Mouse (Mus musculus): ENCODE measurements around the gene Zfand2a. TPM values are rescaled to one million over a fixed set of nuclear protein-coding genes. Genes with fewer than 3 reads are reported as not detected.

Zfand2a gene
- total RNA-seq, 2 experiments from 2014 or later: 10.9 to 13.6 TPM

DNA sequence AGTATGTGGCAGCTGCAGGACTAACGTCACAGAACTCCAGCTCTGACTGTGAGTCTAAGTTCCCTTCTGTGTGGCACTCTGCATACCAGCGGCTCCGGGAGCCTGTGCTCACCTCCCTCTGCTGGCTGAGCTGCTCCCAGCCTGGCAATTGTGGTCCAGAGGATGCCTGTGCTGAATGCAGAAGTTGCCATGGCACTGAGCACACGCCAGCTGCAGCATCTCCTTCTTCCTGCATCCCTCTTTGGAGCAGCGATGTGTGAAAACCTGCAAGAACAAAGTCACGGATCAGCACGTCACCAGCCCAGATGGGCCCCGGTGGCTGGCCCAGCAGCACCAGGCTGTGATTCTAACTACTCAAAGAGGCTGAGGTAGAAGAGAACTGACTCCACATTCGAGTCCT lies 9.6 kb downstream of the Zfand2a start:
- ATAC-seq (replicated peaks; ENCODE audit: low FRiP score, low TSS enrichment, poor library complexity, severe bottlenecking): no peak

DNA sequence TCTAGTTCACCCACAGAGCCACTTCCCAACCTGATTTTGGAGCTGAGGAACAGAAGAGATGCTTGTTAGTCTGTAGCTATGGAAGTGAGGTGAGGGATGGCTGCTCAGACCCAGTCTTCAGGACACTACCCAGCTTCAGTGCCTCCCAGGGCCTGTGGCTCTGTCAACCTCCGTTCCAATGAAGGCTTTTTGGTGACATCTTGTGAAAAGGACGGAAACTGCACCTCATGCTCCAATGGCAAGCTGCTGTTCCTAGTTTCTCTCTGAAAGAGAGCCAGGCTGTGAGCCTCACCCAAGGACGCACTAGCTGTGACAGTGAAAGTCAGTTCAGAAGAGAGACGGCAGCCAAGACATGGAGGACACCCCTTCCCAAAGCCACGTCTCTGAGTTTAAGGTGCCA lies 16.4 kb downstream of the Zfand2a start:
- ATAC-seq (replicated peaks; ENCODE audit: low FRiP score, low TSS enrichment, poor library complexity, severe bottlenecking): no peak

DNA sequence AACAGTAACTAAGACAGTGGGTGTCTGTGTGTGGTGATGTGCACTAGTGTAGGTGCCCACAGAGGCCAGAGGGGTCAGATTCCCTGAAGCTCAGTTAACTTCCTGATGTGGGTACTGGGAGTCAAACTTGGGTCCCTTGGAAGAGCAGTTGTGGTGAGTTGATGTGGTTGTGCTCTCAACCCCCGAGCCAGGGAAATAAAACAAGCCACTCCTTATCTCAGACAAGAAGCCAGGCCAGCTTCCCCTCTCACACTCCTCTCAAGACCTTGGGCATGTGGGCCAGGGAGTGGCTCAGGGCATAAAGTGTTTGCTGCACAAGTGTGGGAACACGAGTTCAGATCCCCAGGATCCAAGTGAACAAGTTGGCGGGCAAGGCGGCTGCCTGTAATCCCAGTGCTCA lies 17.5 kb downstream of the Zfand2a start:
- ATAC-seq (replicated peaks; ENCODE audit: low FRiP score, low TSS enrichment, poor library complexity, severe bottlenecking): no peak

DNA sequence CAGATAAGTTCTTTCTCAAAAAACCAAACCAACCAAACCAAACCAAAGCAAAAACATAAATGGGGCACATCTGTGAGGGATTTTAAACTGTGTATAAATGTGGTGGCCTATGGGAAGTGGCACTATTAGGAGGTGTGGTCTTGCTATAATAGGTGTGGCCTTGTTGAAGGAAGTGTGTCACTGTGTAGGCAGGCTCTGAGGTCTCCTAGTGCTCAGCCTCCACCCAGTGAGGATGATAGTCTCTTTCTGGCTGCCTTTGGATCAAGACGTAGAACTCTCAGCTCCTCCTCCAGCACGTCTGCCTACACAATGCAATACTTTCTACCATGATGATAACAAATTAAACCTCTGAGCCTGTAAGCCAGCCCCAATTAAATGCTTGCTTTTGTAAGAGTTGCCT lies 18.0 kb downstream of the Zfand2a start:
- 0 out of 2 replicates have a peak, but pooled peaks have one; percentile 54 for ATAC-seq (replicated peaks; ENCODE audit: low FRiP score, low TSS enrichment, poor library complexity, severe bottlenecking)

DNA sequence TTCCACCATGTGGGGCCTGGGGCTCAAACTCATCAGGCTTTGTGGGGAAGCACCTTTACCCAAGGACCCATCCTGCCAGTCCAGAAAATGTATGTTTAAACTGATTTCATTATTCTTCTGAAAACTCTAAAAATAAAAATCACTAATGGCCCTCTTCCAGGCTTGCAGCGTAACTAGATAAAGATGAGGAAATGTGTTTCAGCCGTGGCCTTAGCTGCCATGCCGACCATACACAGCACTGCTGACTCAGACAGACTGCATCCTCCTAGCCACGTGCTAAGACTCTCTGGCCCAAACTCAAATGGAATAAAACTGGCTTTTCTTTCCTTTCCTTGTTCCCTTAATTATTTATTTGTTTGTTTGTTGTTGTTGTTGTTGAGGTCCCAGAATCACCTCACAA lies 19.5 kb downstream of the Zfand2a start:
- ATAC-seq (replicated peaks; ENCODE audit: low FRiP score, low TSS enrichment, poor library complexity, severe bottlenecking): no peak

DNA sequence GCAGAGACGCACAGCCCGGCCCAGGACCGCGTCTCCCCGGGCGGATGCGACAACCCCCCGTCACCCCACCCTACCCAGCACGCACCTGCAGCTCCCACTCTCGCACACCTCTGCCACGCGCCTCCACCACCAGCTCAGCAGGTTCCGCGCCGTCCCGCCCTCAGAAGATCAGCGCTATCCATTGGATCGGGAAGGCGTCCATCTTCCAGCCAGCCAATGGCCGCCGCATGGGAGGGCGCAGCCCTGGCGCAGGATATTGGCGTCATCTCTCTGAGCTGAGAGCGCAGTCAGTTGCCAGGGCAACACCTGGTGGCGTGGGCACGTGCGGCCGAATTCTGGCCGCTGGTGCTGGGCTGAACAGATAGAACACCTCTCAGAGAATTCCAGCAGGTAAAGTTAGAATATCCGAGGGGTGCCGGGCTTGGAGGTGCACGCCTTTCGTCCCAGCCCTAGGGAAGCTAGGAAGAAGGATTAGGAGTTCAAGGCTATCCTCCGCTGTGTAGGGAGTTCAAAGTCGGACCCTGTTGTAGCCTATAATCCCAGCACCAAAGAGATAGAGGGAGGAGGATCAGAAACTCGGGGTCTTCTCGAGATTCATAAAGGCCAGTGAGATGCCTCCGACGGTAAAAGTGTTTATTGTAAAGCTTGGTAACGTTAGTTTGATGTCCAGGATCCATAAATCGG lies 23.8 kb downstream of the Zfand2a start, which contains the start of gene 3110082I17Rik:
3110082I17Rik (minus strand) TSS at position 144 of the 684 bp plus-strand sequence.
- peak; percentile 99 for ATAC-seq (replicated peaks; ENCODE audit: low FRiP score, low TSS enrichment, poor library complexity, severe bottlenecking)

DNA sequence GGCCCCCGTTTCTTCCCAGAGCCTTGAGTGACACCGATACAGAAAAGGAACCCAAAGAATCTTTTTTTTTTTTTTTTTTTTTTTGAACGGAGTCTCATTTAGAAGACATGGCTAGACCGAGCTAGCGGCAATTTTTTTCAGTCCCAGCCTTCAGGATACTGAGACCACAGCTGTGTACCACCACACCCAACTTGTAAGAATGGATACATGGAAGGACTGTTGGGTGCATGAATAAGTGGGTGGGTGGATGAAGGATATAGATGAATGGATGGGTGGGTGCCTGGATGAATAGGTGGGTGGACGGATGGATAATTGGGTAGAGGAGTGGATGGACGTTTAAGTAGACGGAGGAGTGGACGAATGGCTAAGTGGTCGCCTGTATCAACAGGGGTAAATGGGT lies 24.4 kb downstream of the Zfand2a start:
- ATAC-seq (replicated peaks; ENCODE audit: low FRiP score, low TSS enrichment, poor library complexity, severe bottlenecking): no peak

DNA sequence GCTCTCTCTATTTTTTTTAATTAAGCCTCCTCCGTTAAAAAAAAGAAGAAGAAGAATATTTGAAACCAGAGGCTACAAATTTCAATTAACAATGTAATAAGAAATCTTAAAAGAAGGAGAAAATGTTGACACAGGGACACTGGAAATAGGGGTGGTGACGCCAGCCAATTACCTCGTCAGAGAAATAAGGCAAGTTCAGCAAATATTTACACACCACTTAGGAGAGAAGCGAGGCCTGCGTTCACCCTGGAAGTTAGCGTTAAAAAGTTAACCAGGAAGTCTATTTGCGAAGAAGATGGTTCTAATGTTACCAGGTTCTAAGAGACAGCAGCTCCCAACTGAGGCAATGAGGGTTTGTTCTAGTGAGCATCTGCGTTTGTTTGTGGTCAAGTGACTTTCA lies 27.1 kb downstream of the Zfand2a start:
- ATAC-seq (replicated peaks; ENCODE audit: low FRiP score, low TSS enrichment, poor library complexity, severe bottlenecking): no peak

DNA sequence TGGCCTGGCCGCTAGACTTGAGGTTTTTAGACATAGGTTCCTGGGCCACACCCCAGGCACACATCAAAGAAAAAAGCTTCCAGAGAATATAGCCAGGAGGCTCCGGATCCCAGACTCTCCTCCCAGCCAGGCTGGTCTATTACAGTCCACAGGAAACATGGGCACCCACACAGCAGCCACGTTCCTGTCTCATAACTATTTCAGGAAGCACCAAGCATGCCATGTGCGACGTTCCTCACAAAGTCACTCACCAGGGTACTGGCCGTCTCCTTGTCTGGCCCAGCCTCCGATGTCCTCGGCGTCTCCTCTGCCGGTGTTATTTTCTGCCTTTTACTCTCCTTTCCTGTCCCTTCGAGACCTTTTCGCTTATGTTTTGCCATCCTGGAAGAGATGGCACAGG lies 29.2 kb downstream of the Zfand2a start:
- ATAC-seq (replicated peaks; ENCODE audit: low FRiP score, low TSS enrichment, poor library complexity, severe bottlenecking): no peak

DNA sequence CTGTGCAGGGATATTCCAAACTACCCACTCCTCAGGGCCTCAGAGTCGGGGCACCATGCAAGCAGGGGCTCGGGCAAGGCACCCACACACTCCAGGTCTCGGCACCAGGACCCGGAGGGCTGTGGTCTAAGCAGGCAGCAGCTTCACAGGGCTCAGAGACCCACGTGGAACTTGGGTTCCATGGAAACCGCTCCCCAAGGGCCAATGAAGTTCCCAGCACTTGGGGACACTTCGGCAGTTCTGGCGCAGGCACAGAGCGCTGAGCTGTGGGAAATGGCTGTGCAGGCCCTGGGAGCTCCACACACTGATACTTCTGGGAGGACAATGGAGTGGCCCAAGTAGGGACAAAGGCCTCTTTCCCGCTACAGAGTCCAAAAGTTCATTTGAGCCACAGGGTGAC lies 31.3 kb downstream of the Zfand2a start:
- no peak for ATAC-seq (replicated peaks; ENCODE audit: low FRiP score, low TSS enrichment, poor library complexity, severe bottlenecking)

DNA sequence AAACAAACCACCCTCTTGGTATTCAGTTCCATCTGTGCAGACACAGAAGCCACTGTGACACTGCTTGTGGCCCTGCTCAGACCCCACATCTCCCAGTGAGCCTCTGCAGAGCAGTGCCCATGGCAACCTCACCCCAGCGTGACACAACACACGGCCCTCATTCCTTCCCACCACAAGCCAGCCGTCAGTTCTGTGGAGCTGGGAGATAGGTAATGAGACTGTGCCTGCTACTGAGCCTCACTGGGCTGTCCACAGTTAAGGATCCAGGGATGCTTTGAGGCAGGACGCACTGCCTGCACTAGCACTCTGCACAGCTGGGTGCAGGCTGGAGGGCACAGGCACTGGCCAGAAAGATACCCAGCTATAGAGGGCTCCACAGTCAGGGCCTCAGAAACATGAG lies 34.4 kb downstream of the Zfand2a start:
- ATAC-seq (replicated peaks; ENCODE audit: low FRiP score, low TSS enrichment, poor library complexity, severe bottlenecking): 0 out of 2 replicates have a peak, but pooled peaks have one; percentile 20

DNA sequence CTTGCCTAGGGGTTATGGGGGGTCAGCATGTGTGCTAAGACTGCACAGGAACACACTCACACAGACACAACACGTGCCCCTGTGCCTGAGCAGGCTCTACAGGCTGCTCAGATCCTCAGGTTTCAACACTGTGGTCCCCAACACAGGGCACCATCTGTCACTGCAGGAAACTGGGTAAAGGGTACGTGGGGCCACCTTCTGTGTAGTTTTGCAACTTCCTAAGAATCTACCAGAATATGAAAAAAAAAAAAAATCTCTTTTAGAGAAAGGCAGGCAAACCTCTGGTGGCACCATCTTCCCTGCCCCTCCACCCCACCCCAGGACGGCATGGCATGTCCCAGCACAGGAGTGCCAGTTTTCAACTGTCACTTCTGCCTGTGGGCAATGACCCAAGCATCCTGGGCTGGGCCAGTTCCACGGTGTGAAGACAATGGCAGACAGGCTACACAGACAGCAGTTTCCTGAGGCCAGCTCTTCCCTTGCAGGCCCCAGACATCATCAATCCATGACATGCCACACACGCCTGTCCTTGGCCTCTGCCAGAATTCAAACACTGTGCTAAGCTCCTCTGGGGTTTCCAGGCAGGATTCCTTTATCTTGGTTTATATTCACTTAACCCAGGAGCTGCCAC lies 35.1 kb downstream of the Zfand2a start:
- ATAC-seq (replicated peaks; ENCODE audit: low FRiP score, low TSS enrichment, poor library complexity, severe bottlenecking): no peak

DNA sequence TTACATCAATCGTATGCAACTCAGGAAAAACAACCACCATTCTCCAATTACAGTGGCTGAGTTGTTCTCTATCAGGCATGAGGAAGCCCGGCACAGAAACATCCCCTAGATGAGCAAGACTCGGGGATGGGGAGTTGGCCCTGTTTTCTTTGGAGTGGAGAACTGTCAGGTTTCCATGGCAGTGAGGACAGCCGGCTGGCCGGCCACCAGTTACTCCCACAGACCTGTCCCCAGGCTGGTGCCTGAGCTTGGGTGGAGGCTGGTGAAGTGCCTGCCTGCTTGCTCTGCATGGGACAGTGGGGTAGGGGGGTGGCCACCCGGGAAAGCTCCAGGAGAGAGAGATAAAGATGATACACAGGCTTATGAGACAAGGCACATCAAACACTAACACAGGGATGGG lies 36.3 kb downstream of the Zfand2a start:
- ATAC-seq (replicated peaks; ENCODE audit: low FRiP score, low TSS enrichment, poor library complexity, severe bottlenecking): no peak

DNA sequence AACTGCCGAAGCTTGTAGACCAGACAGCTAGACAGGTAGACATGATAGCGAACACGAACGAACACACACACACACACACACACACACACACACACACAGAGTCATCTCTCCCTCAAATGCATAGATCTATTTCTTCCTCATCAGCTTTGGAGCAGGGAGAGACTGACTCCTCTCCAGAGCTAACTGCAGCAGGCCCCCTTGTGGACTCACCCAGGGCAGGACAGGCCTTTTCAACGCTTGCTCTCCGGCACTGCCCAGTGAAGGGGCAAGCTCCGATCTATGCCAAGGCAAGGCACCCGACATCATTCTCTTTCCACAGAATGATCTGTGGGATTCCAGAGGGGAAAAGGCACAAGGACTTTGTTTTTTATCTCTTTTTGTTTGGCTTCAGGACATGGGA lies 39.1 kb downstream of the Zfand2a start:
- no peak for ATAC-seq (replicated peaks; ENCODE audit: low FRiP score, low TSS enrichment, poor library complexity, severe bottlenecking)

DNA sequence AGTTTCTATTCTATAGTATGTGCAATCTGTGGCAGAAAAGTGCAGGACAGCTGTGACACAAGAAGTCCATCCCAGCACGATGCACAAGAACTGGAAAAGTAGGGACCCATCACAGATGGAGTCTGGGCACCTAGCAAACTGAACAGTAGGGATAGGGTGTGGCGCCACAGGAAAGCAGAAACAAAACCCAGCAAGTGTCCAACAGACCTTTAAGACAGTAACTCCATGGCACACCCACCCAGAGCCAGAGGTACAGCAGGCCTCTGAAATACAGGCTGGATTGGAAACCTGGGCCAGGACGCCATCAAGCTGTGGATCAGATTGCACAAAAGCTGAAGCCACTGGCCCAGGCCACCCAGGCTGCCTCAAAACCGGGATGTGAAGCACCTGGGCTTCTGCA lies 41.4 kb downstream of the Zfand2a start:
- ATAC-seq (replicated peaks; ENCODE audit: low FRiP score, low TSS enrichment, poor library complexity, severe bottlenecking): no peak

DNA sequence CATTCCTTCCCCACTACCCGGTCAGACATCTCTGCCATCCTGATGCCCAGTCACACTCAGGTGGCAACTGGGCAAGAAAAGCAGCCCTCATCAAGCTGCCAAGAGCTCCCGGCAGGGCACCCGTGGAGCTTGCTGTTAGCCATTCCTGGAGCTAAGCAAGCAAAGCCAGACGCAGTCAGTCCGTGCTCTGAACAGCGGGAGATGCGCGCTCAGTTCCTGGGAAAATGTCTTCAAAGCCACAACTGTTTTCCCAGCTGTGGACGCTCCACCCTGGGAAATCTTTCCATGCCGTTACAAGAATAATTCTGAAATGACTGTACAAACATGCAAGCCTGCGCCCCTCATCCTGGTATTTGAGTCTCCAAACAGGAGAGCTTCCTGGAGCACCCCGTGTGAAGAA lies 41.9 kb downstream of the Zfand2a start:
- no peak for ATAC-seq (replicated peaks; ENCODE audit: low FRiP score, low TSS enrichment, poor library complexity, severe bottlenecking)

DNA sequence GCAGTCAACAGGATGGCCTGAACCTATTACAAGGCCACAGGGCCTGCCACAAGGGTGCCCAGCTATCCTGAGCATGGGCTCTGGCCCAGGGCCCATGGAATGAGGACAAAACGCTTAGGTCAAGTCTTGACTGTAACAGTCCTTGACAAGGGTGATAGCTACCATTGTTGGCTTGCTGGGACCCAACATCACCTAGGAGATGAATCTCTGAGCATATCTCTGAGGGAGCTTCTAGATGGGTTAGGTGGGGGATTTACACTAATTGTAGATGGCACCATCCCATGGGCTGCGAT lies 42.7 kb downstream of the Zfand2a start:
- ATAC-seq (replicated peaks; ENCODE audit: low FRiP score, low TSS enrichment, poor library complexity, severe bottlenecking): no peak

DNA sequence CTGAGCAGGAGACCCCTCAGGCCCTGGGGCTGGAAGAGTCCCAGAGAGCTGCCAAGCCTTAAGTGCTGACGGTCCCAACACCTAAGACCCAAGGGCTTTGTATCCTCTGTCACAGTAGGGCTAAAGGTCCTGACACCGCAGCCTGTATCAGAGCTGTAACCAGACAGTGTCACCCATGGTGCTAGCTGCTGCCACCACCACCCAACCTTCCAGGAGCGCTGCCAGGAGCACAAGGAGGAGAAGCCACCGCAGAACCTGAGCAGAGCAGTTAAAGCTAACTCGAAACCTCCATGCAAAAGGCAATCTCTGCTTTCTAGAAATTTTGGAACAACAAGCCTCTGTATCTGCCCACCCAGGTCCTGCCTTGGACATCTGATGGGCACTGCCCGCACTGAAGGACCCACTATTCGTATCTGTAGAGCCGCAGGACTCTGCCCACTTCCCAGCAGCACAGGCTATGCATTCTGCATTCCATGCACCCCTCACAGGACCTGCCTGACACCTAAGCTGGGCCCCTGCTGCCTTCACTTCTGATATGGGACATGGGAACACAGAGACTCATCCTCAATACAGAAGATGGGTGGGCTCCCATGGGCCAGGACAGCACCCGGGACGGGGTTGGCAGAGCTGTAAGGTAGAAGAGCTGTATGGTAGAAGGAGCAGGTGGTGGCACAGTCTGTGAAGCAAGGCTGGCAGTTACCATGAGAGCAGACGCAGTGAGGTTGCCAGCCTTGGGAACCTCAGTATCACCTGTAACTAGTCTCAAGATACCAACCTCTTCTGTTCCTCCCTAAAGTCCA lies 43.2 kb downstream of the Zfand2a start:
- ATAC-seq (replicated peaks; ENCODE audit: low FRiP score, low TSS enrichment, poor library complexity, severe bottlenecking): no peak

DNA sequence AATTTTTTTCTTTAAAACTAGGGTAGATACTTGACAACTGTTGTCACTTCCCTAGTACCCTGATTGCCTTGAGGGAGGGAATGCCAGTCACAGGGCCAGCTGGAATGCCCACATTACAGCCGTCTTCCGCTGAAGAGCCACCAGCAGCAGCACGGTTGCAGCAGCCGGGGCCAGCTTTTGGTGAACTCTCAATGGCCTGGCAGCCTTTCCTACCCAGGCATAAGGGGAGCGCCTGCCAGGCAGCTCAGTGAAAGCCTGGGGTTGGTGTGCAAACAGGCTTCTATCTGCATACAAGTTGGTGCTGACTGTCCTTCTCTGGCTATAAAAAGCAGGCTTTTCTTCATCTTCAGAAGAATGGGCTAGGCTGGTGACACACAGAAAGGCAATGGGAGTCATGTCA lies 43.9 kb downstream of the Zfand2a start:
- no peak for ATAC-seq (replicated peaks; ENCODE audit: low FRiP score, low TSS enrichment, poor library complexity, severe bottlenecking)

DNA sequence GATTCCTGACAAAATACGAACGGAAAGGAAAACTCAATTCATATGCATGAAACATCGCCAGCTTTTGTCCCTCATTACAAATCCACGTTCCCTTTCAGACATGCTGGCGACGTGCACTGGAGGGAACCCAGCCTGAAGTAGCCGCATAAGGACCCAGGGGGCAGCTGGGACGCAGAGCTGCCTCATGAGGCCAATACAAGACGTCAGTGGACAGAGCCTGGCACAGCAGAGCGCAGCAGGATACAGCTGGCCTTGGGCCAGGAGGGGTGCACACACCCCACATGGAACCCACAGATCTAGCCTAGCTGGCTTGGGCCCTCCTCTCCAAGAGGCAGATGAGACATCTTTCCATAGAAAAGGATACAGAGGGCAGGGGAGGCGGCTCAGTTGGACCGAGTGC lies 45.9 kb downstream of the Zfand2a start:
- no peak for ATAC-seq (replicated peaks; ENCODE audit: low FRiP score, low TSS enrichment, poor library complexity, severe bottlenecking)

DNA sequence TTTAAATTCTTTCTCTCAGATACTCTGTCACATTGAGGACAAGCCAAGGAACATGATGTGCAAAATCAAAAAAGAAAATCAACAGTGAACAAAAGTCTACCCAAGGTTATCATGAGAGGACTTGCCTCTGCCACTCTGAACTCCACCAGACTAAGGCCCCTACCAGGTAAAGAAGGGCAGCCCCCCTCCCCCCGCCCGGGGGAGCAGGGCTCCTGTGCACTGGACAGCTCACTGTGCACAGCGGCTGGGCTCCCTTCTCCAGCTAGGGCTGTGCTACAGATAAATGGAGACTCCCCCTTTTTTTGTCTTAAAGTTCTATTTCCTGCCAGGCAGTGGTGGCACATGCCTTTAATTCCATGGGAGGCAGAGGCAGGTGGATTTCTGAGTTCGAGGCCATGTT lies 46.6 kb downstream of the Zfand2a start:
- no peak for ATAC-seq (replicated peaks; ENCODE audit: low FRiP score, low TSS enrichment, poor library complexity, severe bottlenecking)

Data from megakaryocyte-erythroid progenitor cell, adult 5-6 weeks (primary cell).